Mouse (Mus musculus) C2C12 (cell line): ENCODE data around the gene Dlec1. TPM values are rescaled to one million over a fixed set of nuclear protein-coding genes. Genes with fewer than 3 reads are reported as not detected.
A peak's percentile ranks its signal among the peaks of the same experiment; 100 is the strongest.

Experiments used
- H3K27me3 ChIP-seq: one replicate; pipeline ENCODE4 v1.6.1; 2011; ENCODE audit not compliant: control insufficient read depth, insufficient read depth, insufficient read length
- H3K36me3 ChIP-seq: one replicate; pipeline ENCODE4 v1.6.1; 2011; ENCODE audit not compliant: control insufficient read depth, insufficient read depth
- H3K4me3 ChIP-seq: one replicate; pipeline ENCODE4 v1.5.1; 2011; ENCODE audit warnings: mild to moderate bottlenecking, control low read depth; ENCODE audit not compliant: poor library complexity, insufficient read depth, severe bottlenecking
- H3K79me2 ChIP-seq: one replicate; pipeline ENCODE4 v1.6.1; 2011; ENCODE audit not compliant: control insufficient read depth, insufficient read depth
- H3K79me3 ChIP-seq: one replicate; pipeline ENCODE4 v1.6.1; 2011; ENCODE audit warnings: low read depth, control low read depth
- H3ac ChIP-seq: one replicate; pipeline ENCODE3; 2011; ENCODE audit warnings: low read depth; ENCODE audit not compliant: control insufficient read depth, insufficient read length
- CEBPB ChIP-seq: IDR thresholded peaks from one replicate; pipeline ENCODE4 v1.6.1; 2011; ENCODE audit warnings: low read depth, mild to moderate bottlenecking, control low read depth, moderate library complexity
- CTCF ChIP-seq: IDR thresholded peaks from one replicate; pipeline ENCODE4 v1.5.1; 2011; ENCODE audit not compliant: control insufficient read depth, insufficient read depth, insufficient read length
- FOSL1 ChIP-seq: IDR thresholded peaks from one replicate; pipeline ENCODE4 v1.8.0; 2011; ENCODE audit warnings: mild to moderate bottlenecking, low read length; ENCODE audit not compliant: poor library complexity, insufficient read depth, severe bottlenecking
- MAX ChIP-seq: IDR thresholded peaks from one replicate; pipeline ENCODE4 v1.6.1; 2011; ENCODE audit warnings: mild to moderate bottlenecking, control low read depth
- MYOD1 ChIP-seq: IDR thresholded peaks from one replicate; pipeline ENCODE4 v1.6.1; 2011; ENCODE audit warnings: low read depth; ENCODE audit not compliant: control insufficient read depth, insufficient read length
- MYOG ChIP-seq: IDR thresholded peaks from one replicate; pipeline ENCODE4 v1.6.1; 2011; ENCODE audit not compliant: control insufficient read depth, insufficient read length; ENCODE audit errors: extremely low read depth
- USF1 ChIP-seq: IDR thresholded peaks from one replicate; pipeline ENCODE4 v1.6.1; 2011; ENCODE audit warnings: low read depth, mild to moderate bottlenecking, control low read depth, moderate library complexity
- long read RNA-seq, 2 experiments: library from polyadenylated mRNA; unstranded; transcript quantifications; one replicate each; pipeline ENCODE4 v2.0.0; 2019 to 2020
- polyA plus RNA-seq: library from polyadenylated mRNA; unstranded; fragments of >200 nt; fragmentation: generic; extraction: Trizol; gene quantifications from one replicate; pipeline ENCODE4 v1.2.1, GENCODE M21; 2012; ENCODE audit warnings: missing spikeins

The Dlec1 gene
- polyA plus RNA-seq: 0.01 TPM
- long read RNA-seq, experiment 1: 0 reads
- long read RNA-seq, experiment 2: 0 reads

DNA sequence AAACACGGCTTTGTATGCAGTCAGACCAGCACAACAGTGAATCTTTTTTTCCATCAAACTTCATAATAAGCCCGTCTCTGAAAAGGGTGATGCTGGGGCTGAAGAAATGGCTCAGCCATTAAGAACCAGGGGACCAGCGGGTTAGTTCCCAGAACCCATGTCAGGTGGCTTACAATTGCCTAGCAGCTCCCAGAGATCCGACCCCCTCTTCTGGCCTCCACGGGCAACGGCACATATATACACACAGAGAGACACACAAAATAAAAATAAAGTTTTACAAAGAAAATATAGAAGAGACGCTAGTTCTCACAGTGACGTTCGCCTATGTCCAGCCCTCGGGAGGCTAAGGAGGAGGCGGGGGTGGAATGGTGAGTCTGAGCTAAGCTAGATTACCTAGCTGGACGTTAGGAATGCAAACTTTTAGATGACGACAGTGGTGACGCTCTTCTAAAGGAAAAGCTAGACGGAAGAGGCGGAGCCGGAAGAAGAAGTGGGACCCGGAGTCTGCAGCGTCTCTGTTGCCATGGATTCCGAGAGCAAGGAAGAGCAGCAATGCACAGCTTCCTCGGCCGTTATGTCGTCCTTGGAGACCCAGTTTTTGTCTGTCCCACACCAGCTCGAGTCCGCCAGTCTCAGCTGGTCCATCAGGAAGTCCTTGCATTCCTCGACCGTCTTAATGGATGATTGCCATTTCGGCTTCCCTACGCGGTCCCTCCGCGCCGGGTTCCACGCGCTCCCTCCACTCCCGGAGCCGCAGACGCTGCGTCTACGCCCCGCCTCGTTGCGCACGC lies at the start of gene Dlec1:
Dlec1 (plus strand) TSS at position 487 of the 791 bp plus-strand sequence.
- Histone ChIP-seq H3ac (peak within 1 kb of the TSS; percentile 41), H3K4me3 (peak within 1 kb of the TSS; percentile 29), H3K27me3 (no peaks in the 10 kb centered on the region), H3K36me3 (no peaks in the 10 kb centered on the region), H3K79me3 (no peaks in the 10 kb centered on the region), H3K79me2 (no peaks in the 10 kb centered on the region)
- TF ChIP-seq FOSL1 (no peak), MAX (no peak), MYOD1 (no peak), MYOG (no peak), CTCF (no peak), CEBPB (no peak)

DNA sequence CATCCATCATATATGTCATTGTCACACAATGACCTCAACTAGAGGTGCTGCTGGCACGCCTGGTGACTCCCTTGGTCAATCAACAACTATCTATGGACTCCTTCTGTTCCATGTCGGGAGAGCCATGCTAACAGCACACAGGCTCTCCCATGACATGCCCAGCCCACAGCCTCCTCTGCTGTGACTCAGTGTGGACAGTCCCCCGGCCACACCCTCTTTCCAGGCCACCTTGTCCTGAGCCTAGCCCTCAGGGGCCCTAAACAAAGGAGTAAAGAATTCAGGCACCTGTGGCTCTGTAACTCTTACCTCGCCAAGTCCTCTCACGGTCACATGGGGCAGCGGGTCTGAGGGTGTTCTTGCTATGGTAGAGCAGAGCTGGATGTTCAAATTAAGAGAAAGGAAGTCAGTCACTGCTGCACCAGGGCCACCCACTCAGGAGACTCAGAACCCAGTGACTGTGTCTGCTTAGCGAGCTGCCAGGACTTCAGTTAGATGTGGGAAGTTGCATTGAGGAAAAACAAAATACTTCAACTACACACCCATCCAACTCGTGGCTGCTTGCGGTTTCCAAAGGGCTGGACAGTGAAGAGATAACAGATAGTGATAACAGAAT lies 48.2 kb upstream of the Dlec1 start:
- Histone ChIP-seq H3K36me3 (no peaks in the 10 kb centered on the region), H3K27me3 (no peaks in the 10 kb centered on the region), H3K4me3 (no peak overlapping the region), H3K79me2 (no peaks in the 10 kb centered on the region), H3K79me3 (no peaks in the 10 kb centered on the region), H3ac (no peak overlapping the region)
- no peak for TF ChIP-seq USF1
- no peak for TF ChIP-seq CEBPB

DNA sequence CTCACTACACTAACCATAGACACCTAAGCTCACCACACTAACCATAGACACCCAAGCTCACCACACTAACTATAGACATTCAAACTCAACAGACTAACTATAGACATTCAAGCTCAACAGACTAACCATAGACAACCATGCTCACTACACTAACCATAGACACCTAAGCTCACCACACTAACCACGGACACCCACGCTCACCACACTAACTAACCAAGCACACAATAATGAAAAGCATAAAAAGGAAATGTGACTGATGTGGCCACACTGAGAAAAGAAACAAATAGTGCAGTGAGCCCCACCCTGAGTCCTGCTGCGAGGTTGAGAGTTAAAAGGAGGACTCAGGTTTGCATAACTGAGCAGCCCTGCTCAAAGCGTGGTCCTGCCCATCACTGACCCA lies 46.9 kb upstream of the Dlec1 start:
- TF ChIP-seq CEBPB: no peak
- no peak for TF ChIP-seq FOSL1
- TF ChIP-seq CTCF: no peak
- TF ChIP-seq MAX: no peak
- no peaks in the 10 kb centered on the region for H3K79me3 ChIP-seq
- H3K79me2 ChIP-seq: no peaks in the 10 kb centered on the region
- no peak overlapping the region for H3K4me3 ChIP-seq
- no peaks in the 10 kb centered on the region for H3K36me3 ChIP-seq
- H3ac ChIP-seq: no peak overlapping the region
- H3K27me3 ChIP-seq: no peaks in the 10 kb centered on the region

DNA sequence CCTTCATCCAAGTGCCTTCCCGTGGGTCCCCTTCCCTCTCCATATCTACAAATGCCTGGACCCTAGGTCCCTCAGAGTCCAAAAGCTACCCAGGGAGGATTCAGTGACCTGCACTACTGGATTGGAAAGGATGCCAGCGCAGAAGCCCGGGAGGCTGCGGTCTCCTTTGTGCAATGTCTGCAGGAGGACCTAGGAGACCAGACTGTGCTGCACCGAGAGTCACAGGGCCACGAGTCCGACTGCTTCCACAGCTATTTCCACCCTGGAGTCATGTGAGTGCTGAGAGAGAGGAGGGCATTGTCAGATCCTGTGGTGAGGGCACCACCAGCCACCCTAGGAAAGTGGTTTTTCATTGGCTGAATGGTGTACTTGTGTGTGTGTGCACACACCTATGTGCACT lies 44.0 kb upstream of the Dlec1 start:
- Histone ChIP-seq H3K79me3 (no peaks in the 10 kb centered on the region), H3K4me3 (no peak overlapping the region), H3K27me3 (no peaks in the 10 kb centered on the region), H3K36me3 (no peaks in the 10 kb centered on the region), H3K79me2 (no peaks in the 10 kb centered on the region), H3ac (no peak overlapping the region)
- TF ChIP-seq MAX (no peak), FOSL1 (no peak), MYOG (no peak), CTCF (no peak), USF1 (no peak), CEBPB (no peak), MYOD1 (no peak)

DNA sequence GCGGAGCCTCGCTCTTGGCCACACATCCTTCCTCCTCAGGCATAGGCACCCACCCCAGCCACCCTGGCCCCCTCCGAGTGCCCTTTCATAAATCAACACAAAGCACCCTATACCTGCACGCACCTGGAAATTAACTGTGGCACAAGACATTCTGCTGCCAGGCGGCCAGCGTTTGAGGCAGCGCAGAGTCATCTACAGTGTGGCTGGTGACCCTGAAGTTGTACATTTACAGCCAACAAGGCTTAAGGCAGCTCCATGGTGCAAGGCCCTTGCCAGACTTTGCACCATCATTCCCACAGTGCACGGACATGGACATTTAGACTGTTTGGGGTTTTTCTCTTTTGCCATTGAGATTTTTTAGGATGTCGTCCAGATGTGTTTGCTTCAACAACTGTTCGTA lies 41.6 kb upstream of the Dlec1 start:
- Histone ChIP-seq H3ac (no peak overlapping the region), H3K79me2 (no peaks in the 10 kb centered on the region), H3K36me3 (no peaks in the 10 kb centered on the region), H3K27me3 (peaks cover 5% of the 10 kb centered on the region), H3K4me3 (no peak overlapping the region), H3K79me3 (no peaks in the 10 kb centered on the region)
- no peak for TF ChIP-seq USF1
- TF ChIP-seq FOSL1: no peak
- no peak for TF ChIP-seq MYOG

DNA sequence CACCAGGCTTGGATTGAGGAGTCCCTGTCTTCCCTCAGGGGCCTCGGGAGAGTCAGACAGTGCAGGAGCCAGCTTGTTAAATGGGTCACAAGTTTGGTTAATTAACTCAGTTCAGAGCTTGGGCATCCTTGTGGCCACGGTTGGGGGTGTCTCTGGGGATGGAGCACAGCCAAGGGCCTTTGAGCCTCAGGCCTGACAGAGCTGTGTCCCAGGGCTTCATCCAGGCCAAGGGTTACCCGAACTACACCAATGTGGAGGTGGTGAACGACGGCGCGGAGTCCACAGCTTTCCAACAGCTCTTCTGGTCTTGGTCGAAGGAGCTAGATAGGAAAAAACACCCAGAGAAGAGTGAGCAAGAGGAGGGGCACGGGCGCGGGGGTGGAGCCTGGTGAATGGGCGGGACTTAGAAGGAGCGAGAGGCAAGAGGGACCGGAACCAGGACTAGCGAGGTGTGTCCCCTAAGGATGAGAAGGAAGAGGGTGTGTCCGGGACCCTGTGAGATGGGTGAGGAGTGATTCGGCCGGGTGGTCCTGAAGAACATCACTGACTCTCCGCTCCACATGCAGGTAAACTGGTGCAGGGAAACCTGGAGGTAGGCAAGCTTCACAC lies 39.1 kb upstream of the Dlec1 start:
- TF ChIP-seq CTCF: no peak
- TF ChIP-seq FOSL1: no peak
- TF ChIP-seq MYOD1: no peak
- no peak for TF ChIP-seq MYOG
- no peak for TF ChIP-seq USF1
- TF ChIP-seq MAX: no peak
- TF ChIP-seq CEBPB: no peak
- Histone ChIP-seq H3ac (no peak overlapping the region), H3K27me3 (peaks cover 9% of the 10 kb centered on the region), H3K4me3 (no peak overlapping the region), H3K79me2 (no peaks in the 10 kb centered on the region), H3K79me3 (no peaks in the 10 kb centered on the region), H3K36me3 (no peaks in the 10 kb centered on the region)
